Mouse (Mus musculus) liver (tissue): Measurements from ENCODE around the gene B3gnt2.

Experiments
- DNase-seq: peaks from one replicate; pipeline ENCODE4 v3.0.0-alpha.2; 2020; ENCODE audit warnings: mixed read lengths

The B3gnt2 gene

GRCm38 (mm10) chr11:22868582-22868981, 7.8 kb upstream of the B3gnt2 start:
- no peak for DNase-seq

GRCm38 (mm10) chr11:22867691-22868090, 6.9 kb upstream of the B3gnt2 start:
- no peak for DNase-seq

GRCm38 (mm10) chr11:22865635-22866246, 5.0 kb upstream of the B3gnt2 start:
- no peak for DNase-seq

GRCm38 (mm10) chr11:22864305-22865060, 3.7 kb upstream of the B3gnt2 start:
- DNase-seq: no peak

GRCm38 (mm10) chr11:22863581-22863980, 2.8 kb upstream of the B3gnt2 start:
- no peak for DNase-seq

GRCm38 (mm10) chr11:22861315-22861714, 554 bp upstream of the B3gnt2 start:
- no peak for DNase-seq

- peak; percentile 91 for DNase-seq
Observed at GRCm38 (mm10) chr11:22859633-22860334, 977 bp downstream of the B3gnt2 start.

GRCm38 (mm10) chr11:22859301-22859632, 1.5 kb downstream of the B3gnt2 start:
- no peak for DNase-seq

GRCm38 (mm10) chr11:22858441-22859300, 2.1 kb downstream of the B3gnt2 start:
- DNase-seq: peak; percentile 40

- DNase-seq: no peak
Observed at GRCm38 (mm10) chr11:22857705-22858440, 2.9 kb downstream of the B3gnt2 start.

- no peak for DNase-seq
Observed at GRCm38 (mm10) chr11:22857106-22857704, 3.6 kb downstream of the B3gnt2 start.

GRCm38 (mm10) chr11:22856371-22856965, 4.3 kb downstream of the B3gnt2 start:
- DNase-seq: no peak

GRCm38 (mm10) chr11:22854571-22854970, 6.2 kb downstream of the B3gnt2 start:
- DNase-seq: no peak

- DNase-seq: no peak
Observed at GRCm38 (mm10) chr11:22853477-22854157, 7.1 kb downstream of the B3gnt2 start.

- DNase-seq: no peak
Observed at GRCm38 (mm10) chr11:22852510-22852909, 8.3 kb downstream of the B3gnt2 start.

GRCm38 (mm10) chr11:22851416-22851815, 9.3 kb downstream of the B3gnt2 start:
- no peak for DNase-seq

- DNase-seq: no peak
Observed at GRCm38 (mm10) chr11:22850077-22850476, 10.7 kb downstream of the B3gnt2 start.

- no peak for DNase-seq
Observed at GRCm38 (mm10) chr11:22848649-22849195, 12.0 kb downstream of the B3gnt2 start.

- DNase-seq: no peak
Observed at GRCm38 (mm10) chr11:22847732-22848648, 12.8 kb downstream of the B3gnt2 start.
